Mouse (Mus musculus) frontal cortex, postnatal 36 days (tissue): ENCODE measurements at regions not wholly inside any gene's neighbourhood (a gene's known extent, or its start where the extent isn't known, plus 50 kb on each side); places are given as distances from the start of the nearest gene placed in this dataset.

Experiments
- DNase-seq, 2 experiments: peaks; one replicate each; pipeline ENCODE4 v3.0.0; 2022; ENCODE audit warnings: low spot score in 2 of 2

DNA sequence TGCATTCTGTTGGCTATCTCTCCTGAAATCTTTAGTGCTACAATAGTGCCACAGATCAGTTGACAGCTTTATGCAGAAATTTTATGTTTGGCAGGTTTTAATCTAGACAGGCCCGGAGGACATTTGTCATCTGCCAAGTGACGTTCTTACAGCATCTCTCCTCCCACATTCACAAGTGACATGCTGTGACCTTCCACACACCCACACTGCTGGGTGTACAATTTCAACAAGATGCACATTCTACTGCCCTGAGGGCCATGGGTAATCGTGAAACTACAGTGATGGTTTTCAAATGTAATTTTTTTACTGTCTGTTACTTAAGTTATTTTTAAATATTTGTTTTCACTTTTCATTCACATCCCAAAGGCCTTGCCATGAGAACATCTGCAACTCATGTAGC lies 639.2 kb upstream of the Gm11114 start:
- peak in 1 of 2 experiments; percentile 1 for DNase-seq

DNA sequence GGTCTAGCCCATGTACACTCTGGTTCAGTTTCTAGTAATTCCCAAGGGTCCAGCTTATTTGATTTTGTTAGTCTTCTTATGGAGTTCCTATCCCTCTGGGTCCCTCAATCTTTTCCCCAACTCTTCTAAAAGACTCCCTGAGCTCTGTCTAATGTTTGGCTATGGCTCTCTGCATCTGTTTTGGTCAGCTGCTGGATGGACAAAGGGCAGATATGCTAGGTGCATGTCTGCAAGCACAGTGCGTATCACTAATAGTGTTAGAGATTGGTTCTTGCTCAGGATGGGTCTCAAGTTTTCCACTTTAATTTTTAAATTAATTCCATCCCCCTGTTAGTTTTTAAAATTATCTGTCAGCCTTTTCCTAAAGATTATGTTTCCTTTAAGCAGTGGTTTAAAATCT lies 634.2 kb upstream of the Gm11114 start:
- no peak for DNase-seq

DNA sequence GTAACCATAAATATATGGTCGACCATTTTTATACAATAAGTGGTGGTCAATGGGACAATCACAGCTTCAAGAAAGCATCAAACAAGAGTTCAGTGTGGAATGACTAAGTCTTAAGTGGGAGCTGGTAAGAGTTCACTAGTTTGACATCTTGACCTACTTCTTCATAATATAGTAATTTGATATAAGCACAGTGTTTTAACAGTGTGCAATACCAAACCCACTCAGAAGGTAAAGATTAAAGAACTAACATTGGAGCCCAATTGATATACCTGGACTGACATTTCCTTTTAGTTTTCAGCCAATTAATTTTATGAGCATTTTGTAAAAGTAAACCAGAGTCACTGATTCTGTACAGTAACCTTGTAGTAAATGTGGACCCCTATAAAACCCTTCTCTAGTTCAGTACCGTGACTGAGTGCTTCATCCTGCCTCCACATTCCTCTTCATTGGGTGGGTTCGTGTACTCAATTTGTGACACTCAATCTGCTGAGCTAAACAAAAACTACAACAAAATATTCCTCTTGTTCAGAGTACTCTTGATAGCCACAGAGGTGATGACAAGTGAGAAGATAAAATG lies 593.9 kb upstream of the Gm11114 start:
- DNase-seq, result no peak

DNA sequence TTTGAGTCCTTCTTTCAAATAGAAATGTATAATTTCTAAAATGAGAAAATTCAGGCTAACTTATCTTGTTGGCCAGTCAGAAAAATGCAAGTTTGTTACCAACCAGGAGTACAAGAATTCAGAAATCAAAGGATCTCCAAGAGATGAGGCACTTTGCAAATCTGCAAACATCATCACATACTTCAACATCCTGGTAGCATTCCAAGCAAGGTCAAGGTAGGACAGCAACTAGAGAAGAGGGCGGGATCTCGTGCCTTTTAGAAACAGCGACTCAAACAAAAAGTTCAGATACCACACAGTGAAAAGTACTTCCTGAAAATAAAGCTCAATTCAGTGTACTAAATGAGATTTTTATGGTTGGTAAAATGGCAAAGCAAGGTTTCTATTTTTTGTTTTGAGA lies 593.2 kb upstream of the Gm11114 start:
- no peak for DNase-seq

DNA sequence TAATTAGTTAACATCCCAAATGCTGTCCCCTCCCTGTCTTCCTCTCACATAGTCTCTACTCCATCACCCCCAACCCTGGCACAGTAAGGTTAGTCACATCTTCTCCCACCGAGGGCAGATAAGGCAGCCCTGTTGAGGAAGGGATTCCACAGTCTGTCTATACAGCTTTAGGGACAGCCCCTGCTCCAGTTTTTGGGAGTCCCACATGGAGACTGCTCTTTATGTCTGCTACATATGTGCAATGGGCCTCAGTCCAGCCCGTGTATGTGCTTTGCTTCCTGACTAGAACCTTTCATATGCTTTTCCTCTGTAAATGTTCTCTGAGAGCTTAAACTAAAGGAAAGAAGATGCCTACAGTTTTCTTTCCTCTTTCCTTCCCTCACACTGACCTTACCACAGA lies 592.1 kb upstream of the Gm11114 start:
- no peak for DNase-seq

DNA sequence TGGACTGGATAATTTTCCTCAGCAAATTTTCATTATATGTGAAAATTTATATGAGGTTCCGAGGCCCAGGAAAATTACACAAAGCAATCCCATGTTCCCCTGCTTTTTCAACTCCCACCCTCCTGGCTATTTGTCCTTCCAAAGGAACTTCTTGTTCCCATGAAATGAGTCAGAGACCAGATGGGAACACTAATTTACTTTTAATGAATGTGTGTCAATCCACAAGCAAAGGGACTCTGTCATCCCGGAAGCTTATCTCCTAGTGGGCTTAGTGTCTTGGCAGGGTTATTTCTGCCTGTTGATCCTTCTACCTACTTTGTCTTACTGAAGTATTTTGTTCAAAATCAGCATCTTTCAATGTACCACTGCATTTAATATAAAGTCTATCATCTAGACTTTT lies 573.3 kb upstream of the Gm11114 start:
- DNase-seq, result no peak

DNA sequence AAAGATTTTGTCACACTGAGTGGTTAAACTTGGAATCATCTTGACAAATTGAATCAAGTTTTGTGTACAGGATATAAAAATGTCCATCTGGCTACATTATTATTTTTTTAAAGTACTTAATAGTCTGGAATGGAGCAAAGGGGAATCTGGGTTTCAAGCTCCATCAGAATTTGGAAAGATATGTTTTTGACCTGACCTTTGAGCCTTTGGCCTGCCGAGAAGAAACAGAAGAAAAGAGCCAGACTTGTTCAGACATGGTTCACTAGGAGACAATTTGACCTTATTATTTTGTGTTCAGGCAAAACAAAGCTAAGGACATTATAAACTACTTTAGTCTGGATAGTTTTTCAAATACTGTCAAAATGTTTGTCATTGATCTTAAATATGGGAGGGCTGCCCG lies 572.2 kb upstream of the Gm11114 start:
- DNase-seq, result no peak

DNA sequence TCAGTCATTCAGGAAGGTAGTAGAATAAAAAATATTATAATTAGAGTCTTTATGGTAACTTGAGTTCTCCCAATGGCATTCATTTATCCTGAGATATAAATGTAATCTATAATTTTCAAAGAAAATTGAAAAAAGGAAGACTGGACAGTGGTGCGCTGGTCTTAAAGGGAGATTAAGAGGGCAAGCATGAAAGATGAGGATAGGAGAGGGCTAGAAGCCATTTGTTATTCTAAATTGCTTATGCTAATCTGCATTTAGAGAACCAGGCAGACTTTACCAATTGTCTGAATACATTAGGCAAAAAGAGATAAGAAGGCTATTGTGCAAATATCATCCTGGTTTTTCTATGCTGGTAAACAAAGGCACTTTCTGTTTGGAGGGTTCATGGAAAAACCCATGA lies 558.2 kb upstream of the Gm11114 start:
- DNase-seq, result no peak

DNA sequence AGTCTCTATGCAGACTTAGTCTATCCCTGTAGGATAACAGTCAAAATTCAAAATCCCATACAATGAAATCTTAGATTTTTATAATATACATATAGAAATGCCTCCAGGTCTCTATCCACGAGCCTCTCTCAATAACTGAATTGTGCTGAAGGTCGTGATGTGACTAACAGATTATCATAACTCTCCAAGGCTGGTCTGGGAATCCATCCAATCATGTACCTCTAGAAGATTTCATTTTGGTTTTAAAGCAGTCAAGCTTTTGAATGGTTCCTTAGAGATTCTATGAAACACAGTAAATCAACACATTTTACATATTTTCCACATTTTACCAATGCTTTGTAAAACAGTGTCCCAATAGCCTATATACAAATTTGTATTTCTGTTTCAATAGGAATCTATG lies 557.7 kb upstream of the Gm11114 start:
- DNase-seq, result no peak

DNA sequence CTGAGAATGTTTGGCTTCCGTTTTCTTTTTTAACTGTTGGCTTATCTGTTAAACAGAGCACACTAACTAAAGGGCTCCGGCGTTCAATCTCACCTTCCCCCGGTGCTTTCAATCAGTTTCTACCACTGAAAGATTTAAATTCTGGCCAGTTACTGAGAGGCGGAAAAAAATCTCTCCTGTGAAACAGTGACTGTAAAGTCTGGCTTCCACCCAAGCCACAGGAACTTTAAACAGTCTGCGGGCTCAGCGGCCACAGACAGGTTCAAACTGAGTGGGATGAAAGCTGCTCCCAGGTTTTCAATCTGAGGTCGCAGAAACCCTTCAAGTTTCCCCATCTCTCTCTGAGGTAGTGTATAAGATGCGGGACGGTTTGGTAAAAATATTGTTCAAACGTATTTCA lies 538.2 kb upstream of the Gm11114 start:
- DNase-seq, result no peak

DNA sequence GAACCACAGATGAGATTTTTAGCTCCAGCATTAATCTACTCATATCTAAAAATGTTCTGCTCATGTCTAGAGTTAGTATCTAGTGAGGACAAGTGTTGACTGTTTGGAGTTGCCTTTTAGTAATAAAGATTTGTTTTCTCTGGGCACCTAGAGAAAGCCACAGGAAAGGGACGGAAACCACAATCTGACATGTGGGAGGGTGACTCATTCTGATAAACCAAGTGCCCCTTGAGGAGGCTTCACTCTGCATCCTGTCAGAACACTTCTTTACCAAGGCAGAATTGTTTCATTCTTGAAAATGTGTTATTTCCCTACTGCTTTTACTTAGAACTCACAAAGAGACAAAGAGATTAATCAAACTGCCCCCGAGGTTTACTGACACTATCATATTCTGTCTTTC lies 537.4 kb upstream of the Gm11114 start:
- DNase-seq, result no peak

DNA sequence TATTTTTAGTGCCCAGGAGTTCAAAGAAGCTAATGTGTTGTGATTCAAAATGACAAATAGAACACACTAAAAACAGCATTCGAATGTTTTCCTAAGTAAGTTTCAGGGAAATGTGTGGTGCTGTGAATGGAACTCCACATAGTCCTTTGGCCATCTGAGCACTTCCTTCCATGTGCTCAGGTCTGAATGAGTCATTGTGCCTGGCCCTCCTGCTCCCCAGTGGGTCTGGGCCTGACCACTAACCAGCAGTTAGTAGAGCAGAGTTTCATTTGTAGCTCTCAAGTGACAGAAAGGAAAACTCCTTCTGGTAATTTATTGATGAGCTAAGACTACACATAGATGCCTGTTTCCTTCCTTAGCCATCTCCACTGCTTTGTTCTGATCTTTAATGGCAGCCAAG lies 533.4 kb upstream of the Gm11114 start:
- DNase-seq, result no peak

DNA sequence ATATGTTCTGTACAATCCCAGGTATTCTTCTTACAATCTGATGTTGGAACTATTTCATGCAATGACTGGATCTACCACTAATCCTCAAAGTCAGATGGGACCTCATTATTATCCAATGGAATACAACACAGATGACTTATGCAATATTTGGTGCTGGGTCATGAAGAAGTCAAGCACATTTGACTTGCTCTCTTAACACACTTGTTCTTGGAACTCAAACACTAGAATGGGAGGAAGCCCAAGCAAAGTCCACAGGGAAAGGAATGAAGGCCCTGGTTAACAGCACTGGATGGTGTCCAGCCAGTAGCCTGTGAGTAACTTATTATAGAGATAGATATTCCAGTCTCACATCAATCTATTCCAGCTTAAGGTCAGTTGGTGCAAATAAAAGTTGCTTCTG lies 486.8 kb upstream of the Gm11114 start:
- DNase-seq, result no peak

DNA sequence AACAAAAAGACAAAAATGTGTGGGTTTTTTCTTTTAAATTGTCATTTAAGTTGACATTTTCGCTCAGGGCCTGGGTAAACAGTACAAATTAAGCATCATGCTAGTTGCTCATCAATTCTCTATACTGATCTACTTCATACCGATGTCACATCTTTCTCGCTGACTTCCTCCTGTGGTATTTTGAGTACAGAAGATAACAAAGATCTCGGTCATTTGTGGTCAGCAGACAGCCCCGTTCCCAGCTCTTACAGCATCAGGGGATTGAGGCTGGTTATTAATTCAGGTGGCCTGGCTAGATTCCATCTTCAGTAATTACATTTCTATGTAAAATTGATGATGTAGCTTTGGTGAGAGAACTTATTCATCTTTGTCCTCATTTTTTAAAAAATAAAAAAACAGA lies 483.6 kb upstream of the Gm11114 start:
- DNase-seq, result no peak

DNA sequence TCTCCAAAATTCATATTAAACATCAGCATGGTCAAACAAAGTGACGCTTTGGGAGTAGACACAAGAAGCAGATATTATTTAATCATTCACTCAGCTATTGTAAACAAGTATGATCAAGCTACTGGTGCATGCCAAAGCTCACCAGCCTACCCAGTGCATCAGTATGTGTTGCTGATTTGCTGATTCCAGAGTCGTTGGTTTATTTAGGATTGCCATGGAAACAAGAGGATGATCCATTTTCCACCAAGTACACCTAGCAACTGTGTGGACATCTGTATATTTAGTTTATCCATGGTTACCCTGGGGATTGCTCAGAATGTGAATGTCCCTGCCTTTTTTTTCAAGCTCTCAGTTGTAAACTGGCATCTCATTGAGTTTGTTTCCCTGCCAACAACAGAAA lies 481.9 kb upstream of the Gm11114 start:
- no peak for DNase-seq

DNA sequence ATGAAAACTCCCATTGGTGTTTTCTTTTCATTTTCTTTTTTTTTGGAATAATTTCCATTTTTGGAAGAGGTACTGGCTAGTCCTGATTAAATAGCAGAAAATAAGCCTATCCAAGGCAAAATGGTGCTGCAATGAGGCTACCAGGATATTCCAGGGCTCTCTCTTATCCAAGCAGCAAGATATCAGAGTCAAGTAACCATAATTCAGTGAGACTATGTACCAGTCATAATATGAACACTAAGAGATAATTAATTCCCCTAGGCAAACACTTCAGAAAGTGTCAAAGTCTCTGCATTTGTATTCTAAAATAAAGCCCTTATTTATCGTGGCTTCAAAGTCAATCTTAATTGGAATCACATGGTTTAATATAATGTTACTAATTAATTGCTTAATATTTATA lies 475.1 kb upstream of the Gm11114 start:
- no peak for DNase-seq

DNA sequence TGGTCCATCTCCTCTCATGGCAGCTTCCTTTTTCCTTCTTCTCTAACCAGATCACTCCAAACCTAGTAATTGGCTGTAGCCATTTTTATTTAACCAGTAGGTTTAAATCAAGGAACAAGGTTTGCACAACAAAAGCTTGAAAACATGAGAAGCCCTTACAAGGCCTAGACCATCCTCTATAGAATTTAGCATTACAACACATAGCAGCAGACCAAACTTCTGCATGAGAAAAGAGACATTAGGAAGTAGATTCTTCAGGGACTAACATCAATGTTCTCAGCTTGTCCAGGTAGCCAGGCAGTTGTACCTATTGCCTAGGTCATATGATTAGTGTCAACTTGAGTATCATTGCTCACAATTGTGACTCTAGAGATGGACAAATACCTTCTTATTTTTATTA lies 468.6 kb upstream of the Gm11114 start:
- no peak for DNase-seq

DNA sequence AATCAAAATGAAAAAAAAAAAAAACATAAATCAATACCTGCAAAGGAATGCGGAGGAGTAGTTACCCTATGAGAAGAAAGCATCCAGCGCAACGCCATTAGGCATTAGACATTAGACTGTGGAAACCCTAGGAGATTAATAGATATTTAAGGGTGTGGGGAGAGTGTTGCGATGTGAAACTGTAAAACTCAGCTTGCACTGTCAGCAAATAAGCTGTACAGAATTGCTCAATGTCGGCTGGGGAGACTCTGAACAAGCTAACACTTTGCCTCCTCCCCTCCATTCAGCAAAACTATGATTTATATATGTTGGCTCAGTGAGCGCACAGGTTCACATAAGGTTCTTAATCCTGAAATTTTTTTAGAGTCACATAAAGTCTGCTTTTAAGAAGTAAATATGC lies 451.0 kb upstream of the Gm11114 start:
- DNase-seq, result no peak

DNA sequence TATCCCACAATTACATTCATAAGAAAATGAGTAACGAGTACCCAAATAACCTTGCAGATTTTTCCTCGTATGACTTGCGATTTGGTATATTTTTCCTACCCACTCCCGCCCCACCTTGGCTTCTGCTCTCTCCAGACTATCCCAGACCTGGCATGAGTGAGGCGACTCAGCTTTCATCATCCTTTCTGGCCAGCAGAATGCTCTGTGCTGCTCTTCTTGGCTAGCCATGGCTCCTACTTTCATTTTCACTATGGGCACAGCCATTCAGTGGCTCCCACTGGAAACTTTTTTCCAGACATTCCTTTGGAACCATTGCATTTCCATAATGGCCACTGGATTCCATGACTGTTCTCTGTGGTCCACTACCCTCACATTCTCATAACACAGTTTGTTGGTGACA lies 449.1 kb upstream of the Gm11114 start:
- DNase-seq, result no peak

DNA sequence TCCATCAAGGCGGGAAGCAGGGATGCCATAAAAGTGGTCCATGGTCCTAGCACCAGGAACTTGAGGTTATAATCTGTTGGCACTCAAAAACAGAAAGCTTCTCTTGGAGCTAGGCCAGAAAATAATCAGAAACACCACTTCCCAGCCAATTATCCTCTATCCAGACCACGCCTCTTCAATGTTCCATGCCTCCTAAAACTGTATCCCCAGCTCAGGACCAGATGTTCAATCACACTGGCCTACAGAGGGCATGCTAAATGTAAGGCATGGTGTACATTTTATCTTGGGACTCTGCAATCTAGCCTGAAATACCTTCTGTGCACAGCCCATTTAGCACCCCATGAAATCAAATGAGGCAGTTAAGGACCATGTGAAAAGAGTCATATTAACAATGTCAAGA lies 418.4 kb upstream of the Gm11114 start:
- no peak for DNase-seq

DNA sequence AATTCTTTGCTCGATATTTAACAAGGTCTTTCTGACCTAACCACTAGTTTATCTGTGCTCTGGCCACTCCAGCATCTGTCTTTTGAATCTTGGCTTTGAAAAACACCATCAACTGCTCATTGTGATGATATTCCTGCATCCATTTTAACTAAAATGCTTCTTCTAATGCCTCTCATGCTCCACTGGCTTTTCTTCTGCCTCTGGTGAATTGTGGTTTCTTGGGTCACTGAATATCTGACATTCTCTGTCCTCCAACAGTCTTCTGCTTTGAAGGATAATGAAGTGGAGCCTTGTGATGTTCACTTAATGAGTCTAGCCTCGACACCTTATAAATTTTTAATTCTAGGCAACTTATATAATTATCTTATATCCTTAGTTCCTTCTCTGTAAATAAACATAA lies 416.5 kb upstream of the Gm11114 start:
- DNase-seq, result no peak

DNA sequence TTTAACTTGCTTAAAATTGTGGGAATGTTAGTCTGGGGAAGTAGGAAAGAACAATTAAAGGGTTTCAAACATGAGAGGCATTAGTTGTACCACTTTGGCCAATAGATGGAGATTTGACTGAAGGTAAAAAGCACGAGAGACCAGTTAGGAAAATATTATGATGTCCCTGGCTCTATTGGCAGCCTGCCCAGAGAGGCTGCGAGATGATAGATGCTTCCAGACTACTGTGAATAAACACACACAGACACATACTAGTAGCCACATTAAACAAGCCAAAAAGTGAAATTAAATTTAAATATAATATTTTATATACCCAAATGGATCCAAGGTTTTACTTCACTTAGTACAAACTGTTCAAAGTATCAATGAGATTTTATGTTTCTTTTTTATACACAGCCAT lies 411.9 kb upstream of the Gm11114 start:
- DNase-seq, result no peak

DNA sequence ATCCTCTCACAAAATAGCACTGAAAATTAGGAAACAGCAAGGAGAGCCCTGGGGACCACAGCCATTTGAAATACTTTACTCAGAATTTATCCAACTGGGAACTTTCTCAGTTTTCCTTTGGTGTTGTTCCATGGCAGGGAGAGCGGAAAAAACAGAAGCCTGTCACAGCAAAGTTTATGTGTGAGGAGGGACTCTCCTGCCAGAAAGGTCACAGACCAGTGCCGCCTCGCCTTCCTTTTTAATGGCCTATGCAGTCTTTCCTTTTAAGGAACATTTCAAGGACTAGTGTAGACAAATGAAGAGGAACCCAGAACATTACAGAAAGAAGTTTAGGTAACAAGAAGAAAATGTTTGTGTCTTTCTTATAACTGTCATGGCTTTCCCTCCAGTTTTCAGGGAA lies 406.3 kb upstream of the Gm11114 start:
- no peak for DNase-seq

DNA sequence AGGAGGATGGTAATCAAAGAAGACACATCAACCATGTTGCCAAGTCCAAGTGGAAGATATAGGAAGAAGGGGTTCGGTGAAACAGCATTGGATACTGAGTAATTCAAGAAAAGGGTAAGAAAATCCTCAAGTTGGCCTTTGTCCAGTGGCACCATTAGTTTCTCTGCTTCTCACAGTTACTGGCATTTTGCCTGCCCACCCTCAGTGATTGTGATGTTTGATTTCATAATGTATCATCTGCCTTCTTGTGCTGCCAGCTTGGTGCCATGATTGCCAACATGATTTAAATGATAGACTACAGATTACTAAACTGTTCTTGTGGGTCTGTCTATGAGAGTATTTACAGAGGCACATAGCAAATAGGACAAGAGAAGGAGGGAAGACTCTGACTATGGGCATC lies 399.3 kb upstream of the Gm11114 start:
- DNase-seq, result no peak

DNA sequence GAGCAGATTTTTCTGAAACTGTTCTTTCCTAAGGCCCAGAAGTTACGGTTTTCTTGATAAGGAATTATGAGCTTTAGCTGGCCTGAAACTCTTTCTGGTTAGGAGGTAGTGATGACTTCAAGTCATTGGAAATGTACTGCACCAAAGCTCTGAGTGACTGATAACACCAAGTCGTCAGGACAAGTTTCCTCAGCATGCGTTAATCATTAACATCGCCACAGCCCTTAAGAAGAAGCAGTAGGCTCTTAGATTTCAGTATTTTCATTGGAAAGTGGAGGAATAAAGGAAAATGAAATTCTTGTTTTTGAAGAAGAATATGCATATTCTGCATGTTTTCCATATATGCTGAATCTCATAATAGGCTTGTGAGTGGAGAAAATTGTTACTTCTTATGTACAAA lies 390.3 kb upstream of the Gm11114 start:
- DNase-seq, result no peak
